Mouse (Mus musculus): Measurements from ENCODE around the gene Fam151a. TPM values are rescaled to one million over a fixed set of nuclear protein-coding genes. Genes with fewer than 3 reads are reported as not detected.

Fam151a gene
- polyA plus RNA-seq, 2 experiments: 0.43 to 1.1 TPM

DNA sequence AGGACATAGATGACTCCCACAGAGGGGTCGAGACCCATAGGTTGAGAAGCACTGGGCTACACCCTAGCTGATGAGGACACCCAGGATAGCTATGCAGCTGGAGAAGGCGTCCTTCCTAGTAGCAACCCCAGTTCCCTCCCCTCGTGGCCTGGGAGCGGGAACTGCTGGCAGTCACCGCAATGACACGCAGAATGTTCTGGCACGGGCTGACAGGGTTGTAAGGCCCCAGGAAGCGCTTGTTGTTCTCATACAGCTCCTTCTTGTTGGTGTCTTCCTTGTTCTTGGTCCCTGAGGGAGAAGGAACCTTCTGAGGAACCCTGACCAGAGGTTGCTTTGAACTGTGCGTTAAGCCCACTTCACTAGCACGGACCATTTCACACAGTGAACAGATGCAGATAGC lies 29.7 kb upstream of the Fam151a start:
- no peak for DNase-seq (ENCODE audit: low spot score)
- peaks cover 12% of the 10 kb centered on the region for H3K4me1 ChIP-seq (ENCODE audit: control insufficient read depth, insufficient read depth, low read length)
- no peak overlapping the region for H3K4me2 ChIP-seq (replicated peaks; ENCODE audit: low read depth, low read length, severe bottlenecking)
- no peak for TF ChIP-seq POLR2A (IDR thresholded peaks at IDR 0.05; ENCODE audit: borderline replicate concordance, extremely low read depth, insufficient read depth, insufficient read length)
- no peak overlapping the region for H3K9ac ChIP-seq (ENCODE audit: low read depth, low read length, severe bottlenecking)
- 77% methylated on average over 10 of the region's 10 CpGs for WGBS
- no peak for ATAC-seq (ENCODE audit: low FRiP score, low read depth)
- no peaks in the 10 kb centered on the region for H3K9me3 ChIP-seq (ENCODE audit: control insufficient read depth, low read length)
- no peaks in the 10 kb centered on the region for H3K27me3 ChIP-seq (ENCODE audit: control insufficient read depth, insufficient read depth, low read length)
- no peak overlapping the region for H3K27ac ChIP-seq (replicated peaks; ENCODE audit: low read depth, low read length)
- H3K36me3 ChIP-seq (ENCODE audit: control insufficient read depth, insufficient read depth, low read length): no peaks in the 10 kb centered on the region
- no peak overlapping the region for H3K4me3 ChIP-seq (replicated peaks; ENCODE audit: low read length)

DNA sequence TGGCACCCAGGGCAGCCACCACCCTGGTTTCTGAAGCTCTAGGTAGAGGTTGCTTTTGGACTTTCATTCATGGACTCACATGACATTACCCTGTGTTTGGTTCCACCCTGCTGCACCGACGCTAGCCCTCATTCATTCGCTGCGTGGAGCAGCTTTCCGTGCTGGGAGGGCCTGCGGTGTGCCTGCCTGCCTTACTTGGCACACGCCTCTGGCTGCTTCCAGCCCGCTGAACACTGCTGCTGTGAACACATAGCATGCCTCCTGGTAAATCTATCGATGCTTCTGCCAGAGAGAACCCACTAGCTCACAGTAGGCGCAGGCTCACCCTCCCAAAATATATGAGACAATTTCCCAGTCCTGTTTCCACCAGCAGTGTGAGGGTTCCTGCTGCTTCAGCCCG lies 29.3 kb upstream of the Fam151a start:
- ATAC-seq (ENCODE audit: low FRiP score, low read depth) (no peak), DNase-seq (ENCODE audit: low spot score) (no peak)
- 72% methylated on average over 11 of the region's 11 CpGs for WGBS
- Histone ChIP-seq H3K4me3 (replicated peaks; ENCODE audit: low read length) (no peak overlapping the region), H3K4me1 (ENCODE audit: control insufficient read depth, insufficient read depth, low read length) (peaks cover 12% of the 10 kb centered on the region), H3K4me2 (replicated peaks; ENCODE audit: low read depth, low read length, severe bottlenecking) (no peak overlapping the region), H3K36me3 (ENCODE audit: control insufficient read depth, insufficient read depth, low read length) (no peaks in the 10 kb centered on the region), H3K27me3 (ENCODE audit: control insufficient read depth, insufficient read depth, low read length) (no peaks in the 10 kb centered on the region), H3K27ac (replicated peaks; ENCODE audit: low read depth, low read length) (no peak overlapping the region), H3K9me3 (ENCODE audit: control insufficient read depth, low read length) (no peaks in the 10 kb centered on the region), H3K9ac (ENCODE audit: low read depth, low read length, severe bottlenecking) (no peak overlapping the region)
- no peak for TF ChIP-seq POLR2A (IDR thresholded peaks at IDR 0.05; ENCODE audit: borderline replicate concordance, extremely low read depth, insufficient read depth, insufficient read length)

DNA sequence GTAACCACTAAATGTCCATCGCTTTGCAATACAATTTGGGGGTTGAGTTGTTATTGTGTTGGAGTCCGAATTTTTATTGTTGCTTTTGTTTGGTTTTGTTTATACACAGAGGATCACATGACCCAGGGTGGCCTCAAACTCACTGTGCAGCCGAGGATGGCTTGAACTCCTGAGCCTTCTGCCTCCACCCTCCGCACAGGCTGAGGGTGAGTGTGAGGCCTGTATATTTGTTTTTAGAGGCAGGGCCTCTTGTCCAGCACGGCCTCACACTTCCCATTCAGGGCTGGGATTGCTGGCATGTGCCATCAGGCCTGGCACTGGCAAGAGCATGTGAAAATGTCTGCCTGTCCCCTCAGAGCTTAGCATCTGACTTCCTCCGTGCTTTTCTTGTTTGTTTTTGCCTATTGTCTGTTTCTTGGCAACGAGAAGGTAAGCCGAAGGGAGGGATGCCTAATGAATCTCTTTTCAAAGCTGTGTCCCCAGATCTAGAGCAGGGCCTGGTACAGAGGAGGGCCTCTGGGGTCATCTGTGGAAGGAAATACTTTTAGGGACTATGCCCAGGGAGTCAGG lies 28.5 kb upstream of the Fam151a start:
- no peak for TF ChIP-seq POLR2A (IDR thresholded peaks at IDR 0.05; ENCODE audit: borderline replicate concordance, extremely low read depth, insufficient read depth, insufficient read length)
- Histone ChIP-seq H3K4me1 (ENCODE audit: control insufficient read depth, insufficient read depth, low read length) (peaks cover 10% of the 10 kb centered on the region), H3K27ac (replicated peaks; ENCODE audit: low read depth, low read length) (no peak overlapping the region), H3K27me3 (ENCODE audit: control insufficient read depth, insufficient read depth, low read length) (no peaks in the 10 kb centered on the region), H3K36me3 (ENCODE audit: control insufficient read depth, insufficient read depth, low read length) (no peaks in the 10 kb centered on the region), H3K4me2 (replicated peaks; ENCODE audit: low read depth, low read length, severe bottlenecking) (no peak overlapping the region), H3K9ac (ENCODE audit: low read depth, low read length, severe bottlenecking) (no peak overlapping the region), H3K4me3 (replicated peaks; ENCODE audit: low read length) (no peak overlapping the region), H3K9me3 (ENCODE audit: control insufficient read depth, low read length) (no peaks in the 10 kb centered on the region)
- ATAC-seq (ENCODE audit: low FRiP score, low read depth) (no peak), DNase-seq (ENCODE audit: low spot score) (no peak)
- WGBS: 54% methylated on average over 8 of the region's 8 CpGs

DNA sequence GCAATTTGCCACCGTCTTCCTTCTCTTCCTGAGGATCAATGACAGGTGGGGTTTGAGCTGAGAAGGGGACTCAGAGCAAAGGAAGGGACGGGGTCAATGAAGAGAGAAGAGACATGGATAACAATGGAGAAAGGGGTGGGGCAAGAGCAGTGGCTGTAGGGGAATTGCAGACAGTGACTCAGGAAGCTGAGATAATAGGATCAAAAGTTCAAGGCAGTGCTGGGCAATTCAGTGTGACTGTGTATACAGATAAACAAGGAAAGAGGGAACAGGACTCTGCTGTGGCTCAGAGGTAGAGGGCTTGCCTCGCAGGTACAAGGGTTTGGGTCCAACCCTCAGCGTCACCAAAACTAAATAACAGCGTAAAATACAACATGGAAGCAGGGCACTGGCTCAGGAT lies 25.7 kb upstream of the Fam151a start:
- peak overlapping the region; percentile 9; the same call in 1 of the 2 replicates for H3K4me3 ChIP-seq (replicated peaks; ENCODE audit: low read length)
- no peak overlapping the region for H3K27ac ChIP-seq (replicated peaks; ENCODE audit: low read depth, low read length)
- no peak overlapping the region for H3K9ac ChIP-seq (ENCODE audit: low read depth, low read length, severe bottlenecking)
- ATAC-seq (ENCODE audit: low FRiP score, low read depth) (0 out of 2 replicates have a peak, but pooled peaks have one; percentile 9), DNase-seq (ENCODE audit: low spot score) (no peak)
- no peaks in the 10 kb centered on the region for H3K27me3 ChIP-seq (ENCODE audit: control insufficient read depth, insufficient read depth, low read length)
- no peaks in the 10 kb centered on the region for H3K36me3 ChIP-seq (ENCODE audit: control insufficient read depth, insufficient read depth, low read length)
- H3K9me3 ChIP-seq (ENCODE audit: control insufficient read depth, low read length): no peaks in the 10 kb centered on the region
- H3K4me2 ChIP-seq (replicated peaks; ENCODE audit: low read depth, low read length, severe bottlenecking): peak overlapping the region; percentile 37
- 53% methylated on average over 5 of the region's 5 CpGs for WGBS
- no peak for TF ChIP-seq POLR2A (IDR thresholded peaks at IDR 0.05; ENCODE audit: borderline replicate concordance, extremely low read depth, insufficient read depth, insufficient read length)
- H3K4me1 ChIP-seq (ENCODE audit: control insufficient read depth, insufficient read depth, low read length): no peaks in the 10 kb centered on the region; the same call in 1 of the 2 replicates

DNA sequence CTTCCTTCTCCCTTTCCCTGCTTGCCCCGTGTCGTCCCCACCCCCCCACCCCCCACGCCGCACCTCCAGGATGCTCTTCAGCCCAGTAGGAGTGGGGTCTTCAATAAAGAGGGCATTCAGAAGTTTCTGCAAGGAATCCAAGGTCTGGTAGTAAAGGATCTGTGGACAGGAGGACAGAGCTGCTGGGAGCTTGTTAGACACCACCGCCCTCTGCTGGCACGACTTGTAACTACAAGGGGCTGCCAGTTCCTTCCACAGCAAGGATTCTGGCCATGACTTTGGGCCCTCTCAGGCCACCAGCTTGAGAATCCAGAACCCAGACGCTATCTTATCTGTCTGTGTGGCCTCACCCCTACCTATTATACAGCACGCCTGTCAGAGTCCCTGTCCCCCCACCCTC lies 25.3 kb upstream of the Fam151a start:
- no peaks in the 10 kb centered on the region for H3K27me3 ChIP-seq (ENCODE audit: control insufficient read depth, insufficient read depth, low read length)
- 0% methylated on average over 8 of the region's 8 CpGs for whole genome bisulfite sequencing
- no peaks in the 10 kb centered on the region; the same call in 1 of the 2 replicates for H3K4me1 ChIP-seq (ENCODE audit: control insufficient read depth, insufficient read depth, low read length)
- no peak overlapping the region for H3K27ac ChIP-seq (replicated peaks; ENCODE audit: low read depth, low read length)
- no peaks in the 10 kb centered on the region for H3K36me3 ChIP-seq (ENCODE audit: control insufficient read depth, insufficient read depth, low read length)
- peak; percentile 74 for DNase-seq (ENCODE audit: low spot score)
- peak; percentile 62; the same call in 1 of the 2 replicates for ATAC-seq (ENCODE audit: low FRiP score, low read depth)
- no peak overlapping the region for H3K9ac ChIP-seq (ENCODE audit: low read depth, low read length, severe bottlenecking)
- H3K4me3 ChIP-seq (replicated peaks; ENCODE audit: low read length): peak overlapping the region; percentile 9; the same call in 1 of the 2 replicates
- TF ChIP-seq POLR2A (IDR thresholded peaks at IDR 0.05; ENCODE audit: borderline replicate concordance, extremely low read depth, insufficient read depth, insufficient read length): no peak
- H3K9me3 ChIP-seq (ENCODE audit: control insufficient read depth, low read length): no peaks in the 10 kb centered on the region
- H3K4me2 ChIP-seq (replicated peaks; ENCODE audit: low read depth, low read length, severe bottlenecking): peak overlapping the region; percentile 37
